In the genomic region with DNA sequence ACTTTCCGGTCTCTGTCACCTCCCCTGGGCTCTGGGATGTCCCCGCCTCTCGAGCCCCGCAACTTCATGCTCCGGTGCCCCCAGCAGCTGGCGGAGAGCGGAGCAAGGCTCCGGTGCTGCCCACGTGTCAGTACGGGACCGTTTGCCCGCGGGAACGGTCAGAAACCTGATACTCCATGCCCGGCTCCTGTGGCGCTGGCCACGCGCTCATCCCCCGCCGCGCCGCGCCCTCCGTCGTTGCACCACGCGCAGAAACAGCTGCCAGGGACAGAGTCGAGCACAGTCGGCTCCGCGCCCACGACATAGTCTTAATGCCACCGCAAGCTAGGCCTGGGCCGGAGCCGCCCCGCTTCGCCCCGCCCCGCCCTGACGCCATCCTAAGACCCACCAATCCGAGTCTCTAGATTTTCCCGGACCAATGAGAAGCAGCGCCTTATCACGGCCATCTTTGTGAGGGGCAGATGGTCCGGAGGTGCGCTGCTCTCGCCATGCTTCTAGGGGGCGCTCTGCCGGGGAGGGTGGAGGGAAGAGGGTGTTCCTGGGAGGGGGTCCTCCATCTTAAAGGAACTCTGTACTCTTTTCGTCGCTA, we compare ENCODE assay signal across 8 mouse cellular contexts. TPM values are rescaled to one million over a fixed set of nuclear protein-coding genes. Genes with fewer than 3 reads are reported as not detected.
DNase-seq lines count a peak whose midpoint lies in the region; ATAC-seq lines count a peak whose summit lies in the region.

No protein-coding gene starts in this region.

- H3K4me2 ChIP-seq in hindbrain, embryonic 13.5 days, result peak overlapping the region; percentile 89

- H3K4me3 ChIP-seq in hindbrain, embryonic 13.5 days, result peak overlapping the region; percentile 77

- WGBS in hindbrain, embryonic 13.5 days, result under 1% methylated on average over 51 of the region's 51 CpGs

- H3K9ac ChIP-seq in hindbrain, embryonic 13.5 days, result peak overlapping the region; percentile 89

- no peaks in the 10 kb centered on the region for H3K27me3 ChIP-seq in hindbrain, embryonic 13.5 days

- H3K4me1 ChIP-seq in hindbrain, embryonic 13.5 days (replicated peaks), result peaks cover 18% of the 10 kb centered on the region

- H3K27ac ChIP-seq in hindbrain, embryonic 13.5 days, result peak overlapping the region; percentile 89

- H3K9me3 ChIP-seq in hindbrain, embryonic 13.5 days, result no peaks in the 10 kb centered on the region

- ATAC-seq in hindbrain, embryonic 13.5 days (ENCODE audit: low FRiP score), result peak; percentile 98

- no peaks in the 10 kb centered on the region for H3K36me3 ChIP-seq in hindbrain, embryonic 13.5 days

- DNase-seq in Muller cell, postnatal 12 days (ENCODE audit: inconsistent ontology term), result peak; percentile 99
- DNase-seq in cerebellum, adult 9-11 months, result peak; percentile 97
- DNase-seq in frontal cortex, postnatal 10 days (ENCODE audit: low spot score in 2 of 2), result peak; percentile 91 to 94
- DNase-seq in layer of hippocampus, postnatal 25 days (ENCODE audit: extremely low spot score in 1 of 2, low spot score in 1 of 2), result peak; percentile 89 to 91
- DNase-seq in lung, postnatal 25 days (ENCODE audit: low spot score), result peak; percentile 97
- DNase-seq in retina, embryonic 14.5 days (ENCODE audit: low spot score), result peak; percentile 99
- peak; percentile 98 for DNase-seq in thymus, postnatal 4 days

RNA-seq across cellular contexts. Expression of gene Fpgs, which starts 10.0 kb away (rescaled TPM):
- polyA plus RNA-seq in hindbrain, embryonic 13.5 days (2015; fragmentation: Nextera tagmentation; extraction: Ambion mirVana), result 14.5 and 16.4 TPM in 2 replicates
- total RNA-seq in layer of hippocampus, postnatal 25 days (2021), result 10 to 100 TPM in 1 of 2 experiments, 1 to 10 TPM in 1; 8.4 to 10.7 TPM

RNA-seq across cellular contexts. Expression of gene Cdk9, which starts 19.0 kb away (rescaled TPM):
- 74.9 and 81.9 TPM in 2 replicates for polyA plus RNA-seq in hindbrain, embryonic 13.5 days (2015; fragmentation: Nextera tagmentation; extraction: Ambion mirVana)
- total RNA-seq in layer of hippocampus, postnatal 25 days (2021), result 100 to 1,000 TPM in 1 of 2 experiments, 10 to 100 TPM in 1; 96.0 to 106 TPM

RNA-seq across cellular contexts. Expression of gene Sh2d3c, which starts 26.9 kb away (rescaled TPM):
- polyA plus RNA-seq in hindbrain, embryonic 13.5 days (2015; fragmentation: Nextera tagmentation; extraction: Ambion mirVana), result 41.8 and 50.5 TPM in 2 replicates
- 10 to 100 TPM; 22.8 to 23.9 TPM for total RNA-seq in layer of hippocampus, postnatal 25 days (2021)

RNA-seq across cellular contexts. Expression of gene 6330409D20Rik, which starts 46.9 kb away (rescaled TPM):
- polyA plus RNA-seq in hindbrain, embryonic 13.5 days (2015; fragmentation: Nextera tagmentation; extraction: Ambion mirVana), result 3.3 and 3.7 TPM in 2 replicates
- 1 to 10 TPM; 1.1 to 1.3 TPM for total RNA-seq in layer of hippocampus, postnatal 25 days (2021)

RNA-seq across cellular contexts. Expression of gene Eng, which starts 47.5 kb away (rescaled TPM):
- 29.0 and 29.2 TPM in 2 replicates for polyA plus RNA-seq in hindbrain, embryonic 13.5 days (2015; fragmentation: Nextera tagmentation; extraction: Ambion mirVana)
- 10 to 100 TPM; 17.4 to 24.2 TPM for total RNA-seq in layer of hippocampus, postnatal 25 days (2021)

Comparison
In these comparisons a context has a peak if more than half of its experiments do, and no peak if none do; other contexts are left out.
1. Peak in every context shown above with its lines: DNase-seq, ATAC-seq, H3K4me3 ChIP-seq and H3K27ac ChIP-seq.